Mouse (Mus musculus) midbrain, embryonic 13.5 days (tissue): ENCODE data around the gene Foxa3. TPM values are rescaled to one million over a fixed set of nuclear protein-coding genes. Genes with fewer than 3 reads are reported as not detected.

Experiments used
- polyA plus RNA-seq: library from polyadenylated mRNA; unstranded; fragments of >200 nt; fragmentation: Nextera tagmentation; extraction: Ambion mirVana; gene quantifications from 2 replicates; pipeline ENCODE4 v1.2.1, GENCODE M21; 2015

Gene Foxa3
- polyA plus RNA-seq, 1 experiment from 2014 or later = not detected

Other genes with a start within 250 kb of the Foxa3 start
- not detected in 2 replicates for gene Psg19, start 225.0 kb downstream of the Foxa3 start, polyA plus RNA-seq
- not detected in 2 replicates for gene Psg17, start 201.9 kb downstream of the Foxa3 start, polyA plus RNA-seq
- gene Mill2, start 183.6 kb downstream of the Foxa3 start, polyA plus RNA-seq = 0.40 and 0.44 TPM in 2 replicates
- gene Pglyrp1, start 152.2 kb downstream of the Foxa3 start, polyA plus RNA-seq = 9.2 and 12.8 TPM in 2 replicates
- 20.0 and 23.6 TPM in 2 replicates for gene Ccdc61, start 113.1 kb downstream of the Foxa3 start, polyA plus RNA-seq
- gene Nova2, start 97.7 kb downstream of the Foxa3 start, polyA plus RNA-seq = 16.5 and 18.6 TPM in 2 replicates
- 0.26 and 0.58 TPM in 2 replicates for gene Nanos2, start 36.1 kb downstream of the Foxa3 start, polyA plus RNA-seq
- gene Mypop, start 32.3 kb downstream of the Foxa3 start, polyA plus RNA-seq = 3.8 and 4.2 TPM in 2 replicates
- 21.6 and 29.4 TPM in 2 replicates for gene Irf2bp1, start 19.5 kb downstream of the Foxa3 start, polyA plus RNA-seq
- 31.8 and 37.2 TPM in 2 replicates for gene Sympk, start 839 bp upstream of the Foxa3 start, polyA plus RNA-seq
- gene Rsph6a, start 31.2 kb upstream of the Foxa3 start, polyA plus RNA-seq = 0.09 TPM in 1 of 2 replicates, not detected in the other
- 25.3 TPM in 2 replicates for gene Dmwd, start 52.7 kb upstream of the Foxa3 start, polyA plus RNA-seq
- 8.8 and 15.6 TPM in 2 replicates for gene Dmpk, start 60.3 kb upstream of the Foxa3 start, polyA plus RNA-seq
- 2.7 and 3.2 TPM in 2 replicates for gene Six5, start 71.1 kb upstream of the Foxa3 start, polyA plus RNA-seq
- gene Gm4969, start 94.8 kb upstream of the Foxa3 start, polyA plus RNA-seq = 1.6 and 1.9 TPM in 2 replicates
- 19.6 and 20.6 TPM in 2 replicates for gene Fbxo46, start 96.3 kb upstream of the Foxa3 start, polyA plus RNA-seq
- gene Qpctl, start 125.8 kb upstream of the Foxa3 start, polyA plus RNA-seq = 22.5 and 23.9 TPM in 2 replicates
- 124 and 126 TPM in 2 replicates for gene Snrpd2, start 126.2 kb upstream of the Foxa3 start, polyA plus RNA-seq
- 2.6 and 3.4 TPM in 2 replicates for gene Gipr, start 142.6 kb upstream of the Foxa3 start, polyA plus RNA-seq
- gene Eml2, start 152.9 kb upstream of the Foxa3 start, polyA plus RNA-seq = 6.3 and 10.0 TPM in 2 replicates
- 1.8 and 1.9 TPM in 2 replicates for gene Gpr4, start 189.0 kb upstream of the Foxa3 start, polyA plus RNA-seq
- 39.4 and 40.5 TPM in 2 replicates for gene Opa3, start 204.8 kb upstream of the Foxa3 start, polyA plus RNA-seq
- 28.6 and 38.0 TPM in 2 replicates for gene Vasp, start 248.3 kb upstream of the Foxa3 start, polyA plus RNA-seq